Mouse (Mus musculus) stomach, embryonic 14.5 days (tissue): ENCODE measurements at regions not wholly inside any gene's neighbourhood (a gene's known extent, or its start where the extent isn't known, plus 50 kb on each side); places are given as distances from the start of the nearest gene placed in this dataset.

ENCODE experiments used
- ATAC-seq: fragments of 200-750 bp; cut with Nextera tagmentation; 2 replicates; pipeline ENCODE4 v1.8.0; 2017; ENCODE audit warnings: low read depth, moderate TSS enrichment; ENCODE audit not compliant: insufficient number of reproducible peaks, insufficient read depth, low FRiP score
- H3K27ac ChIP-seq: fragments of 300-500 bp; sonication (generic); 2 replicates; pipeline ENCODE4 v1.5.1; 2014; ENCODE audit warnings: mild to moderate bottlenecking, low read length, moderate library complexity, mixed read lengths
- H3K27me3 ChIP-seq: fragments of 300-500 bp; sonication (generic); 2 replicates; pipeline ENCODE4 v1.6.1; 2014; ENCODE audit warnings: low read length, control low read depth, mixed read lengths; ENCODE audit not compliant: control insufficient read depth, insufficient read depth
- H3K36me3 ChIP-seq: fragments of 300-500 bp; sonication (generic); 2 replicates; pipeline ENCODE4 v1.6.1; 2014; ENCODE audit warnings: mild to moderate bottlenecking, control low read depth, low read length, moderate library complexity, mixed read lengths; ENCODE audit not compliant: control insufficient read depth, insufficient read depth
- H3K4me1 ChIP-seq: fragments of 300-500 bp; sonication (generic); 2 replicates; pipeline ENCODE4 v1.6.1; 2014; ENCODE audit warnings: low read length, control low read depth, mixed read lengths; ENCODE audit not compliant: control insufficient read depth, insufficient read depth
- H3K4me2 ChIP-seq: fragments of 300-500 bp; sonication (generic); replicated peaks from 2 replicates; pipeline ENCODE4 v1.6.1; 2014; ENCODE audit warnings: low read depth, low read length, control low read depth
- H3K4me3 ChIP-seq: fragments of 300-500 bp; sonication (generic); 2 replicates; pipeline ENCODE4 v1.5.1; 2014; ENCODE audit warnings: low read depth, low read length, control low read depth
- H3K9ac ChIP-seq: fragments of 300-500 bp; sonication (generic); replicated peaks from 2 replicates; pipeline ENCODE4 v1.6.1; 2014; ENCODE audit warnings: low read depth, mild to moderate bottlenecking, control low read depth, low read length, moderate library complexity, mixed read lengths
- H3K9me3 ChIP-seq: fragments of 300-500 bp; sonication (generic); 2 replicates; pipeline ENCODE4 v1.6.1; 2016; ENCODE audit warnings: low read depth, low read length, control low read depth; ENCODE audit not compliant: control insufficient read depth
- WGBS: fragments of 180-500 bp; shearing (Covaris S2); extraction: QIAGEN DNeasy Blood & Tissue Kit; methylation state at CpG from one replicate; pipeline ENCODE4 v1.1.7; 2014; 5-methylcytosine and 5-hydroxymethylcytosine counted together

GRCm38 (mm10) chr10:38894706-38895105 is 70.6 kb upstream of the Lama4 start:
- no peaks in the 10 kb centered on the region for H3K9me3 ChIP-seq
- WGBS: 69% methylated on average over 1 of the region's 1 CpGs
- no peak overlapping the region for H3K4me2 ChIP-seq
- no peak overlapping the region for H3K9ac ChIP-seq
- no peaks in the 10 kb centered on the region for H3K4me1 ChIP-seq
- H3K27me3 ChIP-seq: no peaks in the 10 kb centered on the region
- no peak for ATAC-seq
- H3K36me3 ChIP-seq: no peaks in the 10 kb centered on the region
- no peak overlapping the region for H3K27ac ChIP-seq
- no peak overlapping the region for H3K4me3 ChIP-seq

GRCm38 (mm10) chr10:38895656-38896055 is 69.7 kb upstream of the Lama4 start:
- Histone ChIP-seq H3K27me3 (no peaks in the 10 kb centered on the region), H3K36me3 (no peaks in the 10 kb centered on the region), H3K4me2 (no peak overlapping the region), H3K4me3 (no peak overlapping the region), H3K4me1 (no peaks in the 10 kb centered on the region), H3K9ac (no peak overlapping the region), H3K9me3 (no peaks in the 10 kb centered on the region), H3K27ac (no peak overlapping the region)
- no peak for ATAC-seq
- WGBS: 63% methylated on average over 3 of the region's 3 CpGs

DNA sequence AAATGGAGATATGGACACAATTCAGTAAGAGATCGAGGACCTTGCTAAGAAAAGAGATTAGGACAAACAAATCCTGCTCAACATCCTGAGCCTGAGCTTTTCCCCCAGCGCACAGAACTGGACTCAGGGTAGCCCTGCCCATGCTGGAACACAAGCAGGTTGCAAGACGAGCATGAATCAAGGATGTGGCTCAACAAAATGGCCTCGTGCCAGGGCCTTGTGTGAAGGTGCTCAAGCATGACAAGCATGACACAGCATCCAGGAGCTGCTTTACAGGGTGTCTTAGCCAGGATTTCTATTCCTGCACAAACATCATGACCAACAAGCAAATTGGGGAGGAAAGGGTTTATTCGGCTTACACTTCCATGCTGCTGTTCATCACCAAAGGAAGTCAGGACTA is 67.7 kb upstream of the Lama4 start:
- ATAC-seq: no peak
- no peak overlapping the region for H3K4me3 ChIP-seq
- no peaks in the 10 kb centered on the region for H3K4me1 ChIP-seq
- WGBS: 71% methylated on average over 5 of the region's 5 CpGs
- no peaks in the 10 kb centered on the region for H3K9me3 ChIP-seq
- no peak overlapping the region for H3K27ac ChIP-seq
- H3K9ac ChIP-seq: no peak overlapping the region
- no peaks in the 10 kb centered on the region for H3K36me3 ChIP-seq
- H3K4me2 ChIP-seq: no peak overlapping the region
- H3K27me3 ChIP-seq: no peaks in the 10 kb centered on the region

GRCm38 (mm10) chr10:38906121-38906520 is 59.2 kb upstream of the Lama4 start:
- 56% methylated on average over 3 of the region's 3 CpGs for WGBS
- Histone ChIP-seq H3K27me3 (no peaks in the 10 kb centered on the region), H3K4me3 (no peak overlapping the region), H3K9ac (no peak overlapping the region), H3K27ac (no peak overlapping the region), H3K36me3 (no peaks in the 10 kb centered on the region), H3K4me2 (no peak overlapping the region), H3K9me3 (no peaks in the 10 kb centered on the region), H3K4me1 (peaks cover 7% of the 10 kb centered on the region; the same call in 1 of the 2 replicates)
- ATAC-seq: no peak

DNA sequence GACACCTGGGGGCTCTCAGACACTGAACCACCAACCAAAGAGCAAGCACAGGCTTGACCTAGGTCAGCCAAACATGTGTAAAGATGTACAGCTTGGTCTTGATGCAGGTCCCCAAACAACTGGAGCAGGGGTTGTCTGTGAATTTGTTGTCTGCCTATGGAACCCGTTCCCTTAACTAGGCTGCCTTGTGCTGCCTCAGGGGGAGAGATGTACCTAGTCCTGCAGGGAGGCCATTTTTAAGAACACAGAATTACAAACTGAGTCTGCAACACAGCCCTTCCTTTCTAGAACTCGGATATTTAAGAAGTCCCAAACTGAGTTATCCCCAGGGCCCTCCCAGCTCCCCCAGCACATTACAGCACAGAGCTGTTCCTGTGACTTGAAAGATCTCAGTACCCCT is 57.5 kb upstream of the Lama4 start:
- H3K4me1 ChIP-seq: peaks cover 8% of the 10 kb centered on the region; the same call in 1 of the 2 replicates
- H3K27me3 ChIP-seq: no peaks in the 10 kb centered on the region
- H3K4me3 ChIP-seq: no peak overlapping the region
- H3K27ac ChIP-seq: peak overlapping the region; percentile 96
- H3K9me3 ChIP-seq: no peaks in the 10 kb centered on the region
- H3K36me3 ChIP-seq: no peaks in the 10 kb centered on the region
- H3K9ac ChIP-seq: no peak overlapping the region
- H3K4me2 ChIP-seq: no peak overlapping the region
- WGBS: 65% methylated on average over 2 of the region's 2 CpGs
- ATAC-seq: no peak

- H3K4me1 ChIP-seq: peaks cover 12% of the 10 kb centered on the region; the same call in 1 of the 2 replicates
- H3K27me3 ChIP-seq: no peaks in the 10 kb centered on the region
- H3K4me2 ChIP-seq: no peak overlapping the region
- WGBS: 27% methylated on average over 9 of the region's 9 CpGs
- ATAC-seq: peak; percentile 91
- H3K36me3 ChIP-seq: no peaks in the 10 kb centered on the region
- no peak overlapping the region for H3K4me3 ChIP-seq
- no peaks in the 10 kb centered on the region for H3K9me3 ChIP-seq
- no peak overlapping the region for H3K9ac ChIP-seq
- peak overlapping the region; percentile 96 for H3K27ac ChIP-seq
These were observed 57.0 kb upstream of the Lama4 start for GRCm38 (mm10) chr10:38908277-38908676.

DNA sequence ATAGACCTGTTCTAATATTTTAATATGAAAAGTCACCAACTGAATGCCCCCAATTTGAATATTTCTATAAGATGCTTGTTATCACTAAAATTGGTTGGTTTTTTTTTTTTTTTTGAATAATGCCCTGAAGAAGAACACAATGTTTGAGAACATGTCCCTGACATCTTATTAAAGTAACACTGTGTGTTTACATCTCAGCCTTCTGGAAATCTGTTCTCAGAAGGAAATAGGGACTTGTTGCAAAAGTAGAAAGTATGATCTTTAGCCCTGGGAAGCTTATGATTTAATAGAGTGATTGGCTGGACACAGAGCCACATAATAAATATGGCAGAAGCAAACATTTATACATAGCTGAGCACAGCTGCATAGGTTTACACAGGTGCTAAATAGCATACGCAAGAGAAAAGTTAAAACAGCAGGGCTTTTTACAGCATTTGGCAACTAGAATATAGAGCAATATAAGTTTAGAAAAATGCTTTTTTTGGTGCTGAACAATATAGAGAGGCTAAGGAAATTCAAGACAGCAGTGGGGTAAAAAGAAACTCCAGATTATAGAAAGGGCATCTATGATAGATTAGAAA is 56.1 kb upstream of the Lama4 start:
- H3K27ac ChIP-seq: peak overlapping the region; percentile 96; the same call in 1 of the 2 replicates
- no peaks in the 10 kb centered on the region for H3K9me3 ChIP-seq
- WGBS: 27% methylated on average over 1 of the region's 1 CpGs
- ATAC-seq: no peak
- peaks cover 12% of the 10 kb centered on the region; the same call in 1 of the 2 replicates for H3K4me1 ChIP-seq
- no peaks in the 10 kb centered on the region for H3K27me3 ChIP-seq
- no peak overlapping the region for H3K4me3 ChIP-seq
- H3K9ac ChIP-seq: no peak overlapping the region
- H3K4me2 ChIP-seq: no peak overlapping the region
- H3K36me3 ChIP-seq: no peaks in the 10 kb centered on the region

- Histone ChIP-seq H3K4me2 (no peak overlapping the region), H3K27me3 (no peaks in the 10 kb centered on the region), H3K9me3 (no peaks in the 10 kb centered on the region), H3K36me3 (no peaks in the 10 kb centered on the region), H3K9ac (no peak overlapping the region), H3K4me3 (no peak overlapping the region), H3K4me1 (peaks cover 12% of the 10 kb centered on the region; the same call in 1 of the 2 replicates), H3K27ac (peak overlapping the region; percentile 49; the same call in 1 of the 2 replicates)
- ATAC-seq: no peak
- 51% methylated on average over 2 of the region's 2 CpGs for WGBS
These were observed 55.5 kb upstream of the Lama4 start for GRCm38 (mm10) chr10:38909843-38910242.

- H3K27ac ChIP-seq: no peak overlapping the region
- H3K36me3 ChIP-seq: no peaks in the 10 kb centered on the region
- no peak overlapping the region for H3K9ac ChIP-seq
- ATAC-seq: no peak
- 80% methylated on average over 2 of the region's 2 CpGs for WGBS
- H3K27me3 ChIP-seq: no peaks in the 10 kb centered on the region
- H3K4me1 ChIP-seq: peaks cover 12% of the 10 kb centered on the region; the same call in 1 of the 2 replicates
- no peaks in the 10 kb centered on the region for H3K9me3 ChIP-seq
- no peak overlapping the region for H3K4me3 ChIP-seq
- H3K4me2 ChIP-seq: no peak overlapping the region
These were observed 52.3 kb upstream of the Lama4 start for GRCm38 (mm10) chr10:38913013-38913412.
